Mouse (Mus musculus) intestine, postnatal 0 days (tissue): ENCODE results near the gene Dnajb8. TPM values are rescaled to one million over a fixed set of nuclear protein-coding genes. Genes with fewer than 3 reads are reported as not detected.

Experiments used
- ATAC-seq: fragments of 200-750 bp; cut with Nextera tagmentation; 2 replicates; pipeline ENCODE4 v1.8.0; 2017; ENCODE audit warnings: mild to moderate bottlenecking, moderate TSS enrichment, moderate library complexity
- H3K27ac ChIP-seq: fragments of 300-500 bp; sonication (generic); 2 replicates; pipeline ENCODE4 v1.5.1; 2014; ENCODE audit warnings: mild to moderate bottlenecking, low read depth, low read length, moderate library complexity
- H3K27me3 ChIP-seq: fragments of 300-500 bp; sonication (generic); replicated peaks from 2 replicates; pipeline ENCODE4 v1.6.1; 2014; ENCODE audit warnings: low read length, mixed read lengths; ENCODE audit not compliant: control insufficient read depth, insufficient read depth
- H3K36me3 ChIP-seq: fragments of 300-500 bp; sonication (generic); 2 replicates; pipeline ENCODE4 v1.6.1; 2014; ENCODE audit warnings: mild to moderate bottlenecking, moderate library complexity; ENCODE audit not compliant: control insufficient read depth, insufficient read depth
- H3K4me1 ChIP-seq: fragments of 300-500 bp; sonication (generic); replicated peaks from 2 replicates; pipeline ENCODE4 v1.6.1; 2014; ENCODE audit warnings: antibody characterized with exemption, low read length, mixed read lengths; ENCODE audit not compliant: control insufficient read depth, insufficient read depth
- H3K4me2 ChIP-seq: fragments of 300-500 bp; sonication (generic); replicated peaks from 2 replicates; pipeline ENCODE4 v1.6.1; 2014; ENCODE audit warnings: low read depth, mild to moderate bottlenecking, moderate library complexity
- H3K4me3 ChIP-seq: fragments of 300-500 bp; sonication (generic); 2 replicates; pipeline ENCODE4 v1.5.1; 2014; ENCODE audit warnings: low read depth, low read length
- H3K9ac ChIP-seq: fragments of 300-500 bp; sonication (generic); 2 replicates; pipeline ENCODE4 v1.6.1; 2014; ENCODE audit warnings: mild to moderate bottlenecking, low read depth, low read length
- H3K9me3 ChIP-seq: fragments of 300-500 bp; sonication (generic); 2 replicates; pipeline ENCODE4 v1.6.1; 2016; ENCODE audit warnings: mixed run types; ENCODE audit not compliant: control insufficient read depth
- CTCF ChIP-seq: sonication (generic); IDR thresholded peaks from 2 replicates; pipeline ENCODE4 v1.5.1; 2016; ENCODE audit warnings: low read depth, mild to moderate bottlenecking, control low read depth, antibody characterized with exemption, moderate library complexity
- WGBS: fragments of 180-500 bp; shearing (Covaris S2); extraction: QIAGEN DNeasy Blood & Tissue Kit; methylation state at CpG from one replicate; pipeline ENCODE4 v1.1.7; 2014; 5-methylcytosine and 5-hydroxymethylcytosine counted together
- polyA plus RNA-seq: library from polyadenylated mRNA; unstranded; fragments of >200 nt; fragmentation: Nextera tagmentation; extraction: Ambion mirVana; gene quantifications from 2 replicates; pipeline ENCODE4 v1.2.1, GENCODE M21; 2015

The Dnajb8 gene
- polyA plus RNA-seq, 1 experiment from 2014 or later: not detected

GRCm38 (mm10) chr6:88219094-88219493 lies 3.0 kb upstream of the Dnajb8 start:
- ATAC-seq: no peak
- H3K4me1 ChIP-seq: no peaks in the 10 kb centered on the region
- no peak overlapping the region for H3K9ac ChIP-seq
- H3K4me2 ChIP-seq: no peak overlapping the region
- H3K27me3 ChIP-seq: no peaks in the 10 kb centered on the region
- no peak for TF ChIP-seq CTCF
- H3K4me3 ChIP-seq: no peak overlapping the region
- WGBS: 34% methylated on average over 4 of the region's 4 CpGs
- H3K9me3 ChIP-seq: no peaks in the 10 kb centered on the region
- no peak overlapping the region for H3K27ac ChIP-seq
- H3K36me3 ChIP-seq: no peaks in the 10 kb centered on the region

- no peak for ATAC-seq
Measured at GRCm38 (mm10) chr6:88226570-88226994, 4.5 kb downstream of the Dnajb8 start.

DNA sequence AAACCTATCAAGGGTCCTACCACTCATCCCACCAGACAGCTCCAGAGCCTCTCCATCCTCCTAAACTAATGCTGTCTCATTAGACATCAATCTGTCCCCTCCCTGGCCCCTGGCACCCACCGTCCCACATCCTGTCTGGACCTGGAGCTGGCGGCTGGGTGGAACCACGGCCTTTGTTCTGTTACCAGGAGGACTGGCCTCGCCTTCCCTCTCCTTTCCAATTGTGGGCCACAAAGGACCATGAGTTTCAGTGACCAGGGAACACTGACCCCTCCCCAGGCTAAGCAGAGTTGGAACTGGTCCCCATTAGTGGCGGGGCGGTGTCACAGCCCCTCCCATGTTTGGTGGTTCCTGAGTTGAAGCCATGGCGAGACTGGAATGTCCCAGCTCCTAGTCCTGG lies 5.5 kb downstream of the Dnajb8 start:
- no peaks in the 10 kb centered on the region for H3K9me3 ChIP-seq
- WGBS: 58% methylated on average over 7 of the region's 7 CpGs
- H3K27me3 ChIP-seq: peaks cover 2% of the 10 kb centered on the region; the same call in 1 of the 2 replicates
- no peaks in the 10 kb centered on the region for H3K36me3 ChIP-seq
- H3K4me3 ChIP-seq: no peak overlapping the region
- no peak for ATAC-seq
- H3K4me2 ChIP-seq: no peak overlapping the region
- no peak for TF ChIP-seq CTCF
- H3K9ac ChIP-seq: no peak overlapping the region
- no peak overlapping the region for H3K27ac ChIP-seq
- H3K4me1 ChIP-seq: no peaks in the 10 kb centered on the region

More at GRCm38 (mm10) chr6:88226570-88226994, 4.5 kb downstream of the Dnajb8 start:
- Histone ChIP-seq H3K36me3 (no peaks in the 10 kb centered on the region), H3K27me3 (peaks cover 2% of the 10 kb centered on the region; the same call in 1 of the 2 replicates), H3K9me3 (no peaks in the 10 kb centered on the region), H3K9ac (no peak overlapping the region), H3K4me1 (no peaks in the 10 kb centered on the region), H3K4me2 (no peak overlapping the region), H3K4me3 (no peak overlapping the region), H3K27ac (no peak overlapping the region)
- TF ChIP-seq CTCF: no peak; the same call in 1 of the 2 replicates
- WGBS: 39% methylated on average over 5 of the region's 5 CpGs

DNA sequence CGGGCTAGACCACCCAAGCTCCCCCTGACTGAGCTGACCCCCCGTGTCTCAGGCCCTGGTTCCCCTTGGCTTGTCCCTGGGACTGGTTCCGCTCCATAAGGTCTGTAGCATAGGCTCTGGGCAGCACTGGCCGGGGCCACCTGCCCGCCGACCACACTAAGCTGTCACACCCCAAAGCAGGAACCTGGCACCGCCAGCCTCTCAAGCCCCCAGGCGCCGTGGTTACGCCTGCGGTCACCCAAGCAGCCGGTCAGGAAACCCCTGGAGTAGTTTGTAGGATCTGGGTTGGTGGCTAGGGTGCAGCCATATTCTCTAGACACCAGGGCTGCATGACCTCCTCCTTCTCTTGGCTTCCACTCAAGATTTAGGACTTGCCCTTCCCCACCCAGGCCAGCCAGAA lies 7.2 kb downstream of the Dnajb8 start:
- Histone ChIP-seq H3K4me1 (no peaks in the 10 kb centered on the region), H3K4me2 (no peak overlapping the region), H3K27ac (no peak overlapping the region), H3K4me3 (no peak overlapping the region), H3K27me3 (peaks cover 2% of the 10 kb centered on the region; the same call in 1 of the 2 replicates), H3K9me3 (no peaks in the 10 kb centered on the region), H3K36me3 (no peaks in the 10 kb centered on the region), H3K9ac (no peak overlapping the region)
- no peak for TF ChIP-seq CTCF
- 89% methylated on average over 12 of the region's 12 CpGs for WGBS
- ATAC-seq: no peak

- H3K36me3 ChIP-seq: no peaks in the 10 kb centered on the region
- H3K27ac ChIP-seq: no peak overlapping the region
- peaks cover 11% of the 10 kb centered on the region; the same call in 1 of the 2 replicates for H3K27me3 ChIP-seq
- TF ChIP-seq CTCF: no peak
- no peak overlapping the region for H3K9ac ChIP-seq
- H3K4me2 ChIP-seq: no peak overlapping the region
- H3K4me3 ChIP-seq: no peak overlapping the region
- H3K4me1 ChIP-seq: no peaks in the 10 kb centered on the region
- 85% methylated on average over 7 of the region's 7 CpGs for WGBS
- ATAC-seq: no peak
- no peaks in the 10 kb centered on the region for H3K9me3 ChIP-seq
Measured at GRCm38 (mm10) chr6:88231821-88232220, 9.8 kb downstream of the Dnajb8 start.

GRCm38 (mm10) chr6:88232221-88232620 lies 10.2 kb downstream of the Dnajb8 start:
- Histone ChIP-seq H3K9ac (no peak overlapping the region), H3K4me1 (no peaks in the 10 kb centered on the region), H3K36me3 (no peaks in the 10 kb centered on the region), H3K27ac (no peak overlapping the region), H3K27me3 (peaks cover 11% of the 10 kb centered on the region; the same call in 1 of the 2 replicates), H3K4me3 (no peak overlapping the region), H3K9me3 (no peaks in the 10 kb centered on the region), H3K4me2 (no peak overlapping the region)
- TF ChIP-seq CTCF: no peak
- no peak for ATAC-seq
- 69% methylated on average over 6 of the region's 6 CpGs for WGBS

- no peak overlapping the region for H3K4me2 ChIP-seq
- no peak overlapping the region for H3K4me3 ChIP-seq
- H3K36me3 ChIP-seq: no peaks in the 10 kb centered on the region
- TF ChIP-seq CTCF: no peak
- 46% methylated on average over 8 of the region's 8 CpGs for WGBS
- ATAC-seq: no peak
- no peak overlapping the region for H3K9ac ChIP-seq
- no peaks in the 10 kb centered on the region for H3K9me3 ChIP-seq
- H3K27me3 ChIP-seq: peaks cover 9% of the 10 kb centered on the region; the same call in 1 of the 2 replicates
- H3K27ac ChIP-seq: no peak overlapping the region
- H3K4me1 ChIP-seq: no peaks in the 10 kb centered on the region
Measured at GRCm38 (mm10) chr6:88233996-88234395, 11.9 kb downstream of the Dnajb8 start.
